Mouse (Mus musculus): Measurements from ENCODE around the gene Cep57. TPM values are rescaled to one million over a fixed set of nuclear protein-coding genes. Genes with fewer than 3 reads are reported as not detected.
A peak's percentile ranks its signal among the peaks of the same experiment; 100 is the strongest.
"Not testable (repeated sequence)": the region's sequence is repeated elsewhere in the genome, so short reads cannot be mapped to it uniquely, and the experiment has no call there.

Cep57 gene
- total and polyA plus RNA-seq, 3 experiments, result 26.5 to 50.6 (median 49.4) TPM

GRCm38 (mm10) chr9:13794756-13795155, 32.2 kb downstream of the Cep57 start:
- no peak overlapping the region for H3K27ac ChIP-seq (ENCODE audit: insufficient read depth, low read depth)
- TF ChIP-seq BHLHE40 (IDR thresholded peaks at IDR 0.05; ENCODE audit: low read depth, low read length) (no peak), KAT2A (IDR thresholded peaks at IDR 0.05; ENCODE audit: insufficient replicate concordance, low read length) (no peak), ZC3H11A (IDR thresholded peaks at IDR 0.05; ENCODE audit: low read depth, low read length) (no peak), RAD21 (IDR thresholded peaks at IDR 0.05; ENCODE audit: low read depth, low read length) (no peak), IRF4 (IDR thresholded peaks at IDR 0.05; ENCODE audit: low read depth, low read length) (no peak)
- no peaks in the 10 kb centered on the region for H3K9me3 ChIP-seq (replicated peaks; ENCODE audit: low read length)
- H3K4me1 ChIP-seq (ENCODE audit: control insufficient read depth in 1 of 2, insufficient read depth in 2 of 2), result no peaks in the 10 kb centered on the region
- no peak for DNase-seq (ENCODE audit: extremely low read depth)
- no peak overlapping the region for H3K9ac ChIP-seq (ENCODE audit: insufficient read depth, low read depth)
- no peaks in the 10 kb centered on the region for H3K27me3 ChIP-seq (replicated peaks)
- in situ Hi-C loops (cut with MboI; ENCODE audit: low pct_ligation_motif_present, low pct_unique_long_range_greater_than_20kb, low sequenced_read_pairs), result no loop called here
- no peak overlapping the region for H3K4me3 ChIP-seq (replicated peaks in 1 of 3; ENCODE audit: low read depth in 2 of 3, low read length in 2 of 3, poor library complexity in 1 of 3)
- no peak overlapping the region for H3K4me2 ChIP-seq (ENCODE audit: insufficient read depth, low read depth, poor library complexity, severe bottlenecking)
- H3K36me3 ChIP-seq (replicated peaks in 1 of 2; ENCODE audit: control insufficient read depth in 1 of 2, insufficient read depth in 1 of 2, low read length in 1 of 2), result peaks cover 40 to 77% of the 10 kb centered on the region in 2 experiments
- dilution Hi-C loops (cut with MboI; ENCODE audit: extremely low pct_ligation_motif_present, extremely low pct_unique_long_range_greater_than_20kb, low sequenced_read_pairs), result no loop called here
- H3K79me2 ChIP-seq (replicated peaks; ENCODE audit: control insufficient read depth, extremely low read depth, insufficient read depth, poor library complexity, severe bottlenecking), result no peaks in the 10 kb centered on the region

GRCm38 (mm10) chr9:13794302-13794701, 32.6 kb downstream of the Cep57 start:
- Histone ChIP-seq H3K4me3 (replicated peaks in 1 of 3; ENCODE audit: low read depth in 2 of 3, low read length in 2 of 3, poor library complexity in 1 of 3) (no peak overlapping the region), H3K9me3 (replicated peaks; ENCODE audit: low read length) (no peaks in the 10 kb centered on the region), H3K79me2 (replicated peaks; ENCODE audit: control insufficient read depth, extremely low read depth, insufficient read depth, poor library complexity, severe bottlenecking) (no peaks in the 10 kb centered on the region), H3K36me3 (replicated peaks in 1 of 2; ENCODE audit: control insufficient read depth in 1 of 2, insufficient read depth in 1 of 2, low read length in 1 of 2) (peaks cover 37 to 77% of the 10 kb centered on the region in 2 experiments), H3K9ac (ENCODE audit: insufficient read depth, low read depth) (no peak overlapping the region), H3K27me3 (replicated peaks) (no peaks in the 10 kb centered on the region), H3K4me1 (ENCODE audit: control insufficient read depth in 1 of 2, insufficient read depth in 2 of 2) (no peaks in the 10 kb centered on the region), H3K27ac (ENCODE audit: insufficient read depth, low read depth) (no peak overlapping the region), H3K4me2 (ENCODE audit: insufficient read depth, low read depth, poor library complexity, severe bottlenecking) (no peak overlapping the region)
- dilution Hi-C loops (cut with MboI; ENCODE audit: extremely low pct_ligation_motif_present, extremely low pct_unique_long_range_greater_than_20kb, low sequenced_read_pairs), result no loop called here
- no peak for TF ChIP-seq MAFK (IDR thresholded peaks at IDR 0.05; ENCODE audit: insufficient replicate concordance, low read length)
- peak in 1 of 2 experiments; percentile 4; a peak in 1 of 4 replicates for TF ChIP-seq CTCF (conservative IDR thresholded peaks at IDR 0.05 in 1 of 2, IDR thresholded peaks at IDR 0.05 in 1 of 2; ENCODE audit: low read depth in 2 of 2, low read length in 2 of 2)
- no peak for DNase-seq (ENCODE audit: extremely low read depth)
- in situ Hi-C loops (cut with MboI; ENCODE audit: low pct_ligation_motif_present, low pct_unique_long_range_greater_than_20kb, low sequenced_read_pairs), result no loop called here

GRCm38 (mm10) chr9:13790864-13791263, 36.0 kb downstream of the Cep57 start:
- H3K9ac ChIP-seq (ENCODE audit: insufficient read depth, low read depth); H3K4me2 ChIP-seq (ENCODE audit: insufficient read depth, low read depth, poor library complexity, severe bottlenecking); H3K27ac ChIP-seq (ENCODE audit: insufficient read depth, low read depth); H3K4me1 ChIP-seq (ENCODE audit: control insufficient read depth in 1 of 2, insufficient read depth in 2 of 2); H3K4me3 ChIP-seq (replicated peaks in 1 of 3; ENCODE audit: low read depth in 2 of 3, low read length in 2 of 3, poor library complexity in 1 of 3); dilution Hi-C loops (cut with MboI; ENCODE audit: extremely low pct_ligation_motif_present, extremely low pct_unique_long_range_greater_than_20kb, low sequenced_read_pairs); H3K9me3 ChIP-seq (replicated peaks; ENCODE audit: low read length); H3K27me3 ChIP-seq (replicated peaks); DNase-seq (ENCODE audit: extremely low read depth); H3K79me2 ChIP-seq (replicated peaks; ENCODE audit: control insufficient read depth, extremely low read depth, insufficient read depth, poor library complexity, severe bottlenecking); in situ Hi-C loops (cut with MboI; ENCODE audit: low pct_ligation_motif_present, low pct_unique_long_range_greater_than_20kb, low sequenced_read_pairs): not testable (repeated sequence)
- H3K36me3 ChIP-seq (replicated peaks in 1 of 2; ENCODE audit: control insufficient read depth in 1 of 2, insufficient read depth in 1 of 2, low read length in 1 of 2), result peaks cover 32 to 79% of the 10 kb centered on the region in 2 experiments
- 0 out of 2 replicates have a peak, but pooled peaks have one; percentile 20 for TF ChIP-seq ZNF384 (IDR thresholded peaks at IDR 0.05; ENCODE audit: low read depth, low read length)
